Mouse (Mus musculus) embryonic stem cell, embryonic (primary cell): ENCODE measurements at regions not wholly inside any gene's neighbourhood (a gene's known extent, or its start where the extent isn't known, plus 50 kb on each side); places are given as distances from the start of the nearest gene placed in this dataset.

ENCODE experiments used
- CTCF ChIA-PET, 4 experiments: fragments of 300-600 bp in 2 of 4; fragments of 350-600 bp in 2 of 4; sonication (Branson Sonifier 250); formaldehyde crosslinking; loops; one replicate each; lab custom pipeline; 2022; ENCODE audit warnings: inconsistent platforms in 2 of 4; lab: Charles Lee
- POLR2A ChIA-PET, 4 experiments: fragments of 300-600 bp in 2 of 4; fragments of 350-600 bp in 2 of 4; sonication (Branson Sonifier 250); formaldehyde crosslinking; loops; one replicate each; lab custom pipeline; 2022; ENCODE audit warnings: antibody characterized with exemption in 4 of 4, inconsistent platforms in 1 of 4; lab: Charles Lee

- CTCF ChIA-PET, result interaction anchor here in 1 of 4 experiments (0.8 kb wide), 1 partner anchor 43 kb away, joined by 4 read pairs; no protein-coding TSS in a partner anchor
- POLR2A ChIA-PET, result interaction anchor here (0.7 to 2.6 kb wide), 10 partner anchors 12 to 125 kb away, joined by 3 to 10 read pairs (median 4); no protein-coding TSS in a partner anchor
These were observed 214.0 kb upstream of the Smim15 start for GRCm38 (mm10) chr13:107830281-107830680.

GRCm38 (mm10) chr13:107829861-107830260, 214.4 kb upstream of the Smim15 start:
- ChIA-PET CTCF (no interaction called here), POLR2A (interaction anchor here in 3 of 4 experiments (1.4 to 2.6 kb wide), 5 partner anchors 17 to 126 kb away, joined by 3 to 10 read pairs (median 3); no protein-coding TSS in a partner anchor)

- CTCF ChIA-PET, result no interaction called here
These were observed 218.6 kb upstream of the Smim15 start for GRCm38 (mm10) chr13:107825636-107826035.

GRCm38 (mm10) chr13:107823342-107823741, 220.9 kb upstream of the Smim15 start:
- CTCF ChIA-PET, result no interaction called here
- POLR2A ChIA-PET, result no interaction called here

More at GRCm38 (mm10) chr13:107825636-107826035, 218.6 kb upstream of the Smim15 start:
- POLR2A ChIA-PET, result interaction anchor here in 1 of 4 experiments (1.2 kb wide), 1 partner anchor 36 kb away, joined by 3 read pairs; no protein-coding TSS in a partner anchor

- ChIA-PET CTCF (interaction anchor here in 1 of 4 experiments (0.5 kb wide), 1 partner anchor 72 kb away, joined by 3 read pairs; no protein-coding TSS in a partner anchor), POLR2A (no interaction called here)
These were observed 222.0 kb upstream of the Smim15 start for GRCm38 (mm10) chr13:107822198-107822597.

GRCm38 (mm10) chr13:107813562-107814161, 230.6 kb upstream of the Smim15 start:
- ChIA-PET POLR2A (no interaction called here), CTCF (no interaction called here)

GRCm38 (mm10) chr13:107812014-107812413, 232.2 kb upstream of the Smim15 start:
- ChIA-PET CTCF (no interaction called here), POLR2A (interaction anchor here in 1 of 4 experiments (1.4 to 2.5 kb wide), 2 partner anchors 16 to 19 kb away, joined by 3 to 6 read pairs; no protein-coding TSS in a partner anchor)

- CTCF ChIA-PET, result interaction anchor here in 1 of 4 experiments (0.6 kb wide), 1 partner anchor 17 kb away, joined by 3 read pairs; no protein-coding TSS in a partner anchor
- POLR2A ChIA-PET, result interaction anchor here in 3 of 4 experiments (0.6 to 2.5 kb wide), 6 partner anchors 8 to 21 kb away, joined by 3 to 6 read pairs (median 3); no protein-coding TSS in a partner anchor
These were observed 233.4 kb upstream of the Smim15 start for GRCm38 (mm10) chr13:107810802-107811192.

GRCm38 (mm10) chr13:107810060-107810801, 234.0 kb upstream of the Smim15 start:
- ChIA-PET CTCF (interaction anchor here in 1 of 4 experiments (0.6 kb wide), 1 partner anchor 18 kb away, joined by 3 read pairs; no protein-coding TSS in a partner anchor), POLR2A (interaction anchor here in 2 of 4 experiments (1.0 to 2.5 kb wide), 5 partner anchors 9 to 22 kb away, joined by 3 to 6 read pairs (median 3); no protein-coding TSS in a partner anchor)

- ChIA-PET POLR2A (no interaction called here), CTCF (no interaction called here)
These were observed 235.3 kb upstream of the Smim15 start for GRCm38 (mm10) chr13:107808961-107809360.

GRCm38 (mm10) chr13:107804418-107804817, 239.8 kb upstream of the Smim15 start:
- POLR2A ChIA-PET, result interaction anchor here in 2 of 4 experiments (0.6 to 1.9 kb wide), 2 partner anchors 26 to 419 kb away, joined by 3 to 5 read pairs; no protein-coding TSS in a partner anchor
- CTCF ChIA-PET, result interaction anchor here in 2 of 4 experiments (0.5 to 1.0 kb wide), 3 partner anchors 36 to 535 kb away, joined by 3 read pairs; no protein-coding TSS in a partner anchor

- ChIA-PET CTCF (interaction anchor here in 1 of 4 experiments (0.6 kb wide), 1 partner anchor 171 kb away, joined by 4 read pairs; no protein-coding TSS in a partner anchor), POLR2A (interaction anchor here in 1 of 4 experiments (1.1 kb wide), 1 partner anchor 12 kb away, joined by 3 read pairs; no protein-coding TSS in a partner anchor)
These were observed 244.9 kb upstream of the Smim15 start for GRCm38 (mm10) chr13:107799199-107799945.

GRCm38 (mm10) chr13:107798144-107798543, 246.1 kb upstream of the Smim15 start:
- CTCF ChIA-PET, result no interaction called here
- POLR2A ChIA-PET, result interaction anchor here in 1 of 4 experiments (1.0 kb wide), 1 partner anchor 165 kb away, joined by 3 read pairs; no protein-coding TSS in a partner anchor

- POLR2A ChIA-PET, result interaction anchor here in 3 of 4 experiments (0.6 to 0.8 kb wide), 4 partner anchors 37 to 971 kb away, joined by 3 to 9 read pairs (median 4); no protein-coding TSS in a partner anchor
- CTCF ChIA-PET, result interaction anchor here in 1 of 4 experiments (0.6 kb wide), 1 partner anchor 189 kb away, joined by 3 read pairs; no protein-coding TSS in a partner anchor
These were observed 248.7 kb upstream of the Smim15 start for GRCm38 (mm10) chr13:107795516-107795915.

- POLR2A ChIA-PET, result no interaction called here
These were observed 252.5 kb upstream of the Smim15 start for GRCm38 (mm10) chr13:107791770-107792169.

GRCm38 (mm10) chr13:107784971-107785370, 259.3 kb upstream of the Smim15 start:
- CTCF ChIA-PET, result no interaction called here
- POLR2A ChIA-PET, result no interaction called here

More at GRCm38 (mm10) chr13:107791770-107792169, 252.5 kb upstream of the Smim15 start:
- CTCF ChIA-PET, result interaction anchor here in 1 of 4 experiments (0.7 kb wide), 1 partner anchor 269 kb away, joined by 8 read pairs; no protein-coding TSS in a partner anchor

GRCm38 (mm10) chr13:107781741-107782140, 262.5 kb upstream of the Smim15 start:
- ChIA-PET POLR2A (no interaction called here), CTCF (no interaction called here)

- CTCF ChIA-PET, result no interaction called here
These were observed 263.0 kb upstream of the Smim15 start for GRCm38 (mm10) chr13:107781221-107781620.

More at GRCm38 (mm10) chr13:107781221-107781620, 263.0 kb upstream of the Smim15 start:
- POLR2A ChIA-PET, result no interaction called here
